Mouse (Mus musculus) midbrain, embryonic 10.5 days (tissue): ENCODE data around the gene Rassf7. TPM values are rescaled to one million over a fixed set of nuclear protein-coding genes. Genes with fewer than 3 reads are reported as not detected.

Source experiments
- DNase-seq: peaks from one replicate; pipeline ENCODE4 v3.0.0-alpha.2; 2017; ENCODE audit warnings: low spot score
- H3K27ac ChIP-seq: fragments of 300-500 bp; sonication (generic); replicated peaks from 2 replicates; pipeline ENCODE4 v1.5.1; 2016; ENCODE audit warnings: mild to moderate bottlenecking
- H3K27me3 ChIP-seq: fragments of 300-500 bp; sonication (generic); 2 replicates; pipeline ENCODE4 v1.6.1; 2016; ENCODE audit warnings: low read depth, mild to moderate bottlenecking; ENCODE audit not compliant: poor library complexity, severe bottlenecking
- H3K36me3 ChIP-seq: fragments of 300-500 bp; sonication (generic); 2 replicates; pipeline ENCODE4 v1.6.1; 2016; ENCODE audit warnings: mild to moderate bottlenecking, moderate library complexity
- H3K4me1 ChIP-seq: fragments of 300-500 bp; sonication (generic); 2 replicates; pipeline ENCODE4 v1.6.1; 2016
- H3K4me3 ChIP-seq: fragments of 300-500 bp; sonication (generic); 2 replicates; pipeline ENCODE4 v1.5.1; 2016; ENCODE audit warnings: mild to moderate bottlenecking, moderate library complexity
- H3K9me3 ChIP-seq: fragments of 300-500 bp; sonication (generic); replicated peaks from 2 replicates; pipeline ENCODE4 v1.6.1; 2016; ENCODE audit warnings: mild to moderate bottlenecking
- WGBS: fragments of 180-500 bp; shearing (Covaris S2); methylation state at CpG from one replicate; pipeline ENCODE4 v1.1.7; 2016; 5-methylcytosine and 5-hydroxymethylcytosine counted together
- polyA plus RNA-seq: library from polyadenylated mRNA; unstranded; fragments of >200 nt; fragmentation: Nextera tagmentation; extraction: Ambion mirVana; gene quantifications from 2 replicates; pipeline ENCODE4 v1.2.1, GENCODE M21; 2016

Rassf7 gene
- 55.6 and 57.2 TPM in 2 replicates for polyA plus RNA-seq

- peak; percentile 97 for DNase-seq
- WGBS, result under 1% methylated on average over 41 of the region's 41 CpGs
- peak within 1 kb of the TSS; percentile 81 for H3K4me3 ChIP-seq
- H3K4me1 ChIP-seq, result peaks cover 73% of the 10 kb centered on the region
- H3K27me3 ChIP-seq, result no peaks in the 10 kb centered on the region
- peak within 1 kb of the TSS; percentile 97 for H3K27ac ChIP-seq
- no peaks in the 10 kb centered on the region for H3K9me3 ChIP-seq
- peaks cover 34% of the 10 kb centered on the region for H3K36me3 ChIP-seq
These were observed at the start of gene Rassf7 for GRCm38 (mm10) chr7:141215101-141215879. Rassf7 (plus strand) TSS chr7:141215860.

GRCm38 (mm10) chr7:141167901-141168517, 47.7 kb upstream of the Rassf7 start:
- WGBS, result 15% methylated on average over 7 of the region's 7 CpGs
- H3K4me1 ChIP-seq, result peaks cover 31% of the 10 kb centered on the region
- H3K36me3 ChIP-seq, result peaks cover 33% of the 10 kb centered on the region
- DNase-seq, result peak; percentile 23
- no peaks in the 10 kb centered on the region for H3K9me3 ChIP-seq
- H3K4me3 ChIP-seq, result peak overlapping the region; percentile 55
- H3K27ac ChIP-seq, result peak overlapping the region; percentile 78
- H3K27me3 ChIP-seq, result peaks cover 17% of the 10 kb centered on the region; the same call in 1 of the 2 replicates

GRCm38 (mm10) chr7:141168518-141168953, 47.1 kb upstream of the Rassf7 start:
- peak; percentile 37 for DNase-seq
- 4% methylated on average over 22 of the region's 22 CpGs for WGBS
- peaks cover 28% of the 10 kb centered on the region for H3K36me3 ChIP-seq
- H3K4me1 ChIP-seq, result peaks cover 36% of the 10 kb centered on the region
- no peaks in the 10 kb centered on the region for H3K9me3 ChIP-seq
- peak overlapping the region; percentile 55 for H3K4me3 ChIP-seq
- H3K27ac ChIP-seq, result peak overlapping the region; percentile 78
- H3K27me3 ChIP-seq, result peaks cover 17% of the 10 kb centered on the region; the same call in 1 of the 2 replicates

GRCm38 (mm10) chr7:141169300-141169699, 46.4 kb upstream of the Rassf7 start:
- DNase-seq, result no peak
- Histone ChIP-seq H3K9me3 (no peaks in the 10 kb centered on the region), H3K4me3 (no peak overlapping the region), H3K27ac (no peak overlapping the region), H3K36me3 (peaks cover 20% of the 10 kb centered on the region), H3K4me1 (peaks cover 37% of the 10 kb centered on the region), H3K27me3 (peaks cover 17% of the 10 kb centered on the region; the same call in 1 of the 2 replicates)
- WGBS, result 98% methylated on average over 1 of the region's 1 CpGs

GRCm38 (mm10) chr7:141169866-141170265, 45.8 kb upstream of the Rassf7 start:
- H3K36me3 ChIP-seq, result peaks cover 15% of the 10 kb centered on the region
- H3K4me3 ChIP-seq, result no peak overlapping the region
- no peak overlapping the region for H3K27ac ChIP-seq
- no peaks in the 10 kb centered on the region for H3K9me3 ChIP-seq
- peaks cover 17% of the 10 kb centered on the region; the same call in 1 of the 2 replicates for H3K27me3 ChIP-seq
- DNase-seq, result no peak
- H3K4me1 ChIP-seq, result peaks cover 37% of the 10 kb centered on the region

- no peaks in the 10 kb centered on the region for H3K36me3 ChIP-seq
- H3K27ac ChIP-seq, result peak within 1 kb of the TSS; percentile 96
- peaks cover 17% of the 10 kb centered on the region; the same call in 1 of the 2 replicates for H3K27me3 ChIP-seq
- H3K9me3 ChIP-seq, result no peaks in the 10 kb centered on the region
- peak within 1 kb of the TSS; percentile 67 for H3K4me3 ChIP-seq
- H3K4me1 ChIP-seq, result peaks cover 36% of the 10 kb centered on the region
- 4% methylated on average over 55 of the region's 55 CpGs for WGBS
- DNase-seq, result peak; percentile 95
These were observed 43.3 kb upstream of the Rassf7 start, which contains the start of gene Rnh1 for GRCm38 (mm10) chr7:141172116-141173006. Rnh1 (minus strand) TSS chr7:141172857.

GRCm38 (mm10) chr7:141173323-141173850, 42.3 kb upstream of the Rassf7 start:
- 85% methylated on average over 5 of the region's 5 CpGs for WGBS
- Histone ChIP-seq H3K27ac (peak overlapping the region; percentile 96), H3K9me3 (no peaks in the 10 kb centered on the region), H3K27me3 (peaks cover 17% of the 10 kb centered on the region; the same call in 1 of the 2 replicates), H3K4me3 (peak overlapping the region; percentile 67), H3K4me1 (peaks cover 26% of the 10 kb centered on the region), H3K36me3 (no peaks in the 10 kb centered on the region)
- DNase-seq, result no peak

GRCm38 (mm10) chr7:141175068-141175467, 40.6 kb upstream of the Rassf7 start:
- Histone ChIP-seq H3K27me3 (0 out of 2 replicates have a peak, but pooled peaks cover 5% of the 10 kb centered on the region), H3K9me3 (no peaks in the 10 kb centered on the region), H3K4me1 (peaks cover 16% of the 10 kb centered on the region), H3K4me3 (no peak overlapping the region), H3K27ac (no peak overlapping the region), H3K36me3 (no peaks in the 10 kb centered on the region)
- WGBS, result 89% methylated on average over 4 of the region's 4 CpGs
- no peak for DNase-seq

GRCm38 (mm10) chr7:141176173-141176572, 39.5 kb upstream of the Rassf7 start:
- DNase-seq, result peak; percentile 87
- H3K4me3 ChIP-seq, result no peak overlapping the region
- H3K9me3 ChIP-seq, result no peaks in the 10 kb centered on the region
- WGBS, result 2% methylated on average over 8 of the region's 8 CpGs
- H3K36me3 ChIP-seq, result no peaks in the 10 kb centered on the region
- no peak overlapping the region for H3K27ac ChIP-seq
- H3K4me1 ChIP-seq, result peaks cover 16% of the 10 kb centered on the region
- H3K27me3 ChIP-seq, result no peaks in the 10 kb centered on the region

GRCm38 (mm10) chr7:141188194-141188593, 27.5 kb upstream of the Rassf7 start:
- Histone ChIP-seq H3K27me3 (no peaks in the 10 kb centered on the region), H3K4me3 (no peak overlapping the region), H3K27ac (no peak overlapping the region), H3K36me3 (peaks cover 41% of the 10 kb centered on the region), H3K9me3 (no peaks in the 10 kb centered on the region), H3K4me1 (peaks cover 17% of the 10 kb centered on the region)
- 85% methylated on average over 3 of the region's 3 CpGs for WGBS
- no peak for DNase-seq

GRCm38 (mm10) chr7:141188733-141189132, 26.9 kb upstream of the Rassf7 start:
- Histone ChIP-seq H3K4me3 (no peak overlapping the region), H3K27me3 (no peaks in the 10 kb centered on the region), H3K27ac (no peak overlapping the region), H3K9me3 (no peaks in the 10 kb centered on the region), H3K36me3 (peaks cover 41% of the 10 kb centered on the region), H3K4me1 (peaks cover 20% of the 10 kb centered on the region)
- DNase-seq, result no peak
- WGBS, result 96% methylated on average over 3 of the region's 3 CpGs

- no peak overlapping the region for H3K4me3 ChIP-seq
- H3K36me3 ChIP-seq, result peaks cover 41% of the 10 kb centered on the region
- peaks cover 31% of the 10 kb centered on the region for H3K4me1 ChIP-seq
- no peaks in the 10 kb centered on the region for H3K27me3 ChIP-seq
- DNase-seq, result no peak
- no peak overlapping the region for H3K27ac ChIP-seq
- H3K9me3 ChIP-seq, result no peaks in the 10 kb centered on the region
- WGBS, result 91% methylated on average over 3 of the region's 3 CpGs
These were observed 25.4 kb upstream of the Rassf7 start for GRCm38 (mm10) chr7:141190220-141190619.
